Mouse (Mus musculus): ENCODE data around the gene Zfp369.
"Not testable (repeated sequence)": the region's sequence is repeated elsewhere in the genome, so short reads cannot be mapped to it uniquely, and the experiment has no call there.

Gene Zfp369

GRCm38 (mm10) chr13:65278383-65279341 is at the start of gene Zfp369:
Gene Zfp369, plus strand, starts transcription at chr13:65278814.
- DNase-seq (ENCODE audit: low read depth, low spot score): peak; percentile 95

GRCm38 (mm10) chr13:65237211-65237610 is 41.4 kb upstream of the Zfp369 start:
- no peak for DNase-seq (ENCODE audit: low read depth, low spot score)

- peak; percentile 97 for DNase-seq (ENCODE audit: low read depth, low spot score)
Observed at GRCm38 (mm10) chr13:65240509-65241098, 38.0 kb upstream of the Zfp369 start.

- peak; percentile 95 for DNase-seq (ENCODE audit: low read depth, low spot score)
Observed at GRCm38 (mm10) chr13:65241099-65241626, 37.5 kb upstream of the Zfp369 start.

GRCm38 (mm10) chr13:65241627-65242318 is 36.8 kb upstream of the Zfp369 start:
- DNase-seq (ENCODE audit: low read depth, low spot score): no peak

- DNase-seq (ENCODE audit: low read depth, low spot score): no peak
Observed at GRCm38 (mm10) chr13:65242319-65242787, 36.3 kb upstream of the Zfp369 start.

- DNase-seq (ENCODE audit: low read depth, low spot score): no peak
Observed at GRCm38 (mm10) chr13:65243273-65243672, 35.3 kb upstream of the Zfp369 start.

GRCm38 (mm10) chr13:65258175-65258954 is 20.2 kb upstream of the Zfp369 start:
- DNase-seq (ENCODE audit: low read depth, low spot score): no peak

GRCm38 (mm10) chr13:65259239-65259638 is 19.4 kb upstream of the Zfp369 start, which contains the start of gene Gm10775:
Gene Gm10775, plus strand, starts transcription at chr13:65259539.
- DNase-seq (ENCODE audit: low read depth, low spot score): no peak

- DNase-seq (ENCODE audit: low read depth, low spot score): no peak
Observed at GRCm38 (mm10) chr13:65262086-65262485, 16.5 kb upstream of the Zfp369 start.

- no peak for DNase-seq (ENCODE audit: low read depth, low spot score)
Observed at GRCm38 (mm10) chr13:65277994-65278382, 626 bp upstream of the Zfp369 start.

GRCm38 (mm10) chr13:65286771-65287170 is 8.2 kb downstream of the Zfp369 start:
- no peak for DNase-seq (ENCODE audit: low read depth, low spot score)

- no peak for DNase-seq (ENCODE audit: low read depth, low spot score)
Observed at GRCm38 (mm10) chr13:65296354-65296753, 17.7 kb downstream of the Zfp369 start.

GRCm38 (mm10) chr13:65310849-65311248 is 32.2 kb downstream of the Zfp369 start:
- not testable (repeated sequence) for DNase-seq (ENCODE audit: low read depth, low spot score)

GRCm38 (mm10) chr13:65311311-65311755 is 32.7 kb downstream of the Zfp369 start:
- DNase-seq (ENCODE audit: low read depth, low spot score): no peak

GRCm38 (mm10) chr13:65311826-65312225 is 33.2 kb downstream of the Zfp369 start:
- no peak for DNase-seq (ENCODE audit: low read depth, low spot score)

- DNase-seq (ENCODE audit: low read depth, low spot score): not testable (repeated sequence)
Observed at GRCm38 (mm10) chr13:65348501-65348900, 69.9 kb downstream of the Zfp369 start.

- not testable (repeated sequence) for DNase-seq (ENCODE audit: low read depth, low spot score)
Observed at GRCm38 (mm10) chr13:65351768-65352167, 73.2 kb downstream of the Zfp369 start.
